Mouse (Mus musculus): ENCODE measurements around the gene Riiad1. TPM values are rescaled to one million over a fixed set of nuclear protein-coding genes. Genes with fewer than 3 reads are reported as not detected.

The Riiad1 gene
- polyA plus RNA-seq, 1 experiment from 2014 or later: 12.9 TPM

- Histone ChIP-seq H3K4me2 (replicated peaks) (peak overlapping the region; percentile 47), H3K9ac (no peak overlapping the region), H3K9me3 (0 out of 2 replicates have a peak, but pooled peaks cover 3% of the 10 kb centered on the region), H3K36me3 (no peaks in the 10 kb centered on the region), H3K27me3 (replicated peaks) (no peaks in the 10 kb centered on the region; the same call in 1 of the 2 replicates), H3K27ac (no peak overlapping the region), H3K4me1 (no peaks in the 10 kb centered on the region), H3K4me3 (peak overlapping the region; percentile 13; the same call in 1 of the 2 replicates)
- ATAC-seq (ENCODE audit: low FRiP score, low read depth): peak; percentile 88
- 2% methylated on average over 12 of the region's 12 CpGs for WGBS
Observed at GRCm38 (mm10) chr3:94456529-94457000, 23.6 kb downstream of the Riiad1 start.

GRCm38 (mm10) chr3:94449377-94449776 is 30.8 kb downstream of the Riiad1 start:
- 91% methylated on average over 2 of the region's 2 CpGs for WGBS
- peaks cover 50% of the 10 kb centered on the region for H3K36me3 ChIP-seq
- no peaks in the 10 kb centered on the region for H3K9me3 ChIP-seq
- no peak for ATAC-seq (ENCODE audit: low FRiP score, low read depth)
- H3K27ac ChIP-seq: no peak overlapping the region
- no peak overlapping the region for H3K4me2 ChIP-seq (replicated peaks)
- H3K9ac ChIP-seq: no peak overlapping the region
- no peak overlapping the region for H3K4me3 ChIP-seq
- H3K4me1 ChIP-seq: peaks cover 3% of the 10 kb centered on the region
- H3K27me3 ChIP-seq (replicated peaks): no peaks in the 10 kb centered on the region

- ATAC-seq (ENCODE audit: low FRiP score, low read depth): peak; percentile 63
- 0 out of 2 replicates have a peak within 1 kb of the TSS, but pooled peaks have one; percentile 46 for H3K27ac ChIP-seq
- peak within 1 kb of the TSS; percentile 95 for H3K4me3 ChIP-seq
- H3K36me3 ChIP-seq: peaks cover 40% of the 10 kb centered on the region
- peaks cover 10% of the 10 kb centered on the region for H3K4me1 ChIP-seq
- peak within 1 kb of the TSS; percentile 91 for H3K4me2 ChIP-seq (replicated peaks)
- 1% methylated on average over 24 of the region's 24 CpGs for WGBS
- peak within 1 kb of the TSS; percentile 89 for H3K9ac ChIP-seq
- no peaks in the 10 kb centered on the region for H3K27me3 ChIP-seq (replicated peaks)
- H3K9me3 ChIP-seq: no peaks in the 10 kb centered on the region
Observed at GRCm38 (mm10) chr3:94443597-94443964, 36.6 kb downstream of the Riiad1 start, which contains the start of gene Oaz3. Gene Oaz3, minus strand, starts transcription at chr3:94443915.

DNA sequence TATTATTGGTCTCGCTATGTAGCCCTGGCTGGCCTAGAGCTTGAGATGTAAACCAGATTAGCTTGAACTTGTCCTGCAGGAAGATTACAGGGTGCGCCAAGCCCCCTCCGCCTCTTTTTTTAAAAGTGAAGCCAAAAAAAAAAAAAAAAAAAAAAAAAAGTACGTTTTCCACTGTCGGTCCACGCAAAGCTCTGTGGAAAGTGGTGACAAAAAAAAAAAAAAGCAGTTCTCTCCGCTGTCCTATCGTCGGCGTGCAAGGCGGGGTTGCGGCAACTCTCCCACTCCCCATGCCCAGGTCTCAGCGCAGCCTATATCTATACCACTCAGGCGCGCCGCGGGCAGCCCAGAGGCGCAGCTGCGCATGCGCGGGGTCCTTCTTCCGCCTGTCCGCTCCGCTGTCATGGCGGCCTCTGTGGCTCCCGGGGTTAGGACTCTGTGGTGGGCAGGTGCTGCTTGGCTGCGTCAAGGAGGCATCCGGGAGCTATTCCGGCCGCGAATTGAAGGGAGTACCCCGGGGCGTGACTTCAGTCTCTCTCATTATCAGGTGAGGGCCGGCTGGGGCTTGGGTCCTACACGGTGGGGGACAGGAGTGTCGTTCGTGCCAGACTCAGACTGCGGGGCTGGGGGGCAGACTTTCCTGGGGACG is 37.1 kb downstream of the Riiad1 start, which contains the start of gene Mrpl9:
Mrpl9 (plus strand) TSS at position 368 of the 646 bp plus-strand sequence.
- WGBS: 1% methylated on average over 39 of the region's 39 CpGs
- H3K27ac ChIP-seq: 0 out of 2 replicates have a peak within 1 kb of the TSS, but pooled peaks have one; percentile 46

DNA sequence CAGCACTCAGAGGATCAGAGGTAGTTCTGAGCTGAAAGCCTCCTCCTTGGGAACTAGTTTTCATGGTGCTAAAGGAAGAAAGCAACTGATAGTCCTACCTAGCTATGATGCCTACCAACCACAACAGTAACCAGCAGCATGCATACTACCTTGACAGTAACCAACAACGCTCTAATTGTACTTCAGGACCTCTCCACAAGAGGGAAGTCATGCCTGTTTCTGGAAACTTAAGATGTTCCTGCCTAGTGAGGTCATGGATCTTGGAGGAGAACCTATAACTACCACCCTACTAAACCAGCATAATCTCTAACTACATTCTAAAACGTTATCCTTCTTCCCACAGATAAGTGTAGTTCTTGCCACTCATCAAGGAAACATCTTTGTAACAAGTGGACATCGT is 39.0 kb downstream of the Riiad1 start:
- H3K9me3 ChIP-seq: no peaks in the 10 kb centered on the region
- H3K4me2 ChIP-seq (replicated peaks): no peak overlapping the region
- peaks cover 18% of the 10 kb centered on the region for H3K36me3 ChIP-seq
- 35% methylated on average over 3 of the region's 3 CpGs for WGBS
- H3K27me3 ChIP-seq (replicated peaks): no peaks in the 10 kb centered on the region
- ATAC-seq (ENCODE audit: low FRiP score, low read depth): no peak
- no peak overlapping the region for H3K27ac ChIP-seq
- no peak overlapping the region for H3K4me3 ChIP-seq
- peaks cover 10% of the 10 kb centered on the region for H3K4me1 ChIP-seq
- H3K9ac ChIP-seq: no peak overlapping the region

More for the DNA sequence above, 37.1 kb downstream of the Riiad1 start, which contains the start of gene Mrpl9:
- Histone ChIP-seq H3K36me3 (peaks cover 36% of the 10 kb centered on the region), H3K4me1 (peaks cover 10% of the 10 kb centered on the region), H3K9ac (peak within 1 kb of the TSS; percentile 89), H3K4me2 (replicated peaks) (peak within 1 kb of the TSS; percentile 91), H3K27me3 (replicated peaks) (no peaks in the 10 kb centered on the region), H3K4me3 (peak within 1 kb of the TSS; percentile 95), H3K9me3 (no peaks in the 10 kb centered on the region)
- ATAC-seq (ENCODE audit: low FRiP score, low read depth): peak; percentile 97

DNA sequence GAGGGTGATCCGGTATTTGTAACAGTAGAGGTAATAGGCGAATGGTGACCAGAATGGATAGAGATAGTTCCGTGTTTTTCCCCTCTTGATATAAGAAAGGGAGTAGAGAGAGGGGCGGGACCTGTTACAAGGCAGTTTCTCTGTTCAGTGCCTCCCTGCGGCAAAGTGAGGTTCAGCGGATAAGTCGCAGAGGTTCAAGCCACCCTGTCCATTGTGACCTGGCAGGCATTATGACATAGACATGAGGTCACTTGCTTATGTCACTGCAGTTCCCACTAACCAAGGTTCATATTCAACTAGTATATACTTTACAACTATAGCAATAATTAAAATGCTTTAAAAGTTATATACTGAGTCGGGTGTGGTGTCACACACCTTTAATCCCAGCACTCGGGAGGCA is 43.7 kb downstream of the Riiad1 start:
- Histone ChIP-seq H3K9ac (no peak overlapping the region), H3K4me3 (no peak overlapping the region), H3K27ac (no peak overlapping the region), H3K9me3 (no peaks in the 10 kb centered on the region), H3K4me1 (no peaks in the 10 kb centered on the region), H3K36me3 (no peaks in the 10 kb centered on the region; the same call in 1 of the 2 replicates), H3K27me3 (replicated peaks) (no peaks in the 10 kb centered on the region), H3K4me2 (replicated peaks) (no peak overlapping the region)
- ATAC-seq (ENCODE audit: low FRiP score, low read depth): no peak
- 84% methylated on average over 9 of the region's 9 CpGs for WGBS

DNA sequence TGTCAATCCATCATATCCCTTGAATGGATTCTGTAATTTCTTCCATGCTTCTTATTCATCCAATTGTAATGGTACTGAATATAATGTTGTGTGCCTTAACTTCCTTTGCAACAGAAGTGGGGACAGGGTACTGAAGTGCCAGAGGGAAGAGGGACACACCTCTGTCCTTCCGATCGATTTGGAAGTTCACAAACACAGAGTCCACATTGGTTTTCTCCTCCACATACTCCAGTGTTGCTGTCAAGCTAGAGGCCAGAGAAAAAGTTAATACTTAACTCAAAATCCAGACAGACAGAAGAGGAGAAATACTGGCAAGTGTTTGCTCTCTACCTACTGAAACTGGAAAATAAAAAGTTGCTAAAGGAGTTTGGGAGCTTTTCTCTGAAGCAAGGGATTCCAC is 45.8 kb downstream of the Riiad1 start:
- H3K4me3 ChIP-seq: no peak overlapping the region
- H3K36me3 ChIP-seq: peaks cover 4% of the 10 kb centered on the region; the same call in 1 of the 2 replicates
- no peak for ATAC-seq (ENCODE audit: low FRiP score, low read depth)
- H3K4me2 ChIP-seq (replicated peaks): no peak overlapping the region
- no peaks in the 10 kb centered on the region for H3K4me1 ChIP-seq
- H3K27ac ChIP-seq: no peak overlapping the region
- no peak overlapping the region for H3K9ac ChIP-seq
- WGBS: 88% methylated on average over 2 of the region's 2 CpGs
- H3K9me3 ChIP-seq: no peaks in the 10 kb centered on the region
- no peaks in the 10 kb centered on the region for H3K27me3 ChIP-seq (replicated peaks)

DNA sequence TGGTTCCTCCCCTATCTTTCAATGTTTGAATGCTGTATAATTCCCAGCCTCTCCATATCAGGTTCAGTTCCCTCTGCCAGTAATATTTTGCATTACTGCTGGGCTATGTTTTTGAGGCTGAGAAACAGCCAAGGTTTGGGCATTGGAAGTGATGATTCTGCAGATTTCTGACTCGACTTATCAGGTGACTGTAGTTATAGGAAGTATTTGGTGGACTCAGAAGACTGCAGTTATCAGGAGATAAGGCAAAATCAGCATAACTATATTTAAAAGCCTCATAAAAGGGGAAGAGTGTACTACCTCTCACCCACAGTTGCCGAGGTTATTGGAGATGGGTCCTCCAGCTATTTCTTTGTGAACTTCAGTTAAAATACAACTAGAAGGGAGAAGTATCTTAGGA is 49.2 kb downstream of the Riiad1 start:
- no peak overlapping the region for H3K4me2 ChIP-seq (replicated peaks)
- peaks cover 15% of the 10 kb centered on the region; the same call in 1 of the 2 replicates for H3K36me3 ChIP-seq
- H3K9me3 ChIP-seq: no peaks in the 10 kb centered on the region
- H3K27ac ChIP-seq: no peak overlapping the region
- no peak overlapping the region for H3K4me3 ChIP-seq
- no peak for ATAC-seq (ENCODE audit: low FRiP score, low read depth)
- no peak overlapping the region for H3K9ac ChIP-seq
- H3K27me3 ChIP-seq (replicated peaks): no peaks in the 10 kb centered on the region
- H3K4me1 ChIP-seq: no peaks in the 10 kb centered on the region
- 88% methylated on average over 2 of the region's 2 CpGs for WGBS

Other genes with a start within 250 kb of the Riiad1 start
- gene Gm4778, start 216.3 kb downstream of the Riiad1 start, polyA plus RNA-seq (2016; fragmentation: Nextera tagmentation; extraction: Ambion mirVana): not detected in 2 replicates
- 19.2 and 20.9 TPM in 2 replicates for gene Them4, start 170.3 kb downstream of the Riiad1 start, polyA plus RNA-seq (2016; fragmentation: Nextera tagmentation; extraction: Ambion mirVana)
- gene Them5, start 138.2 kb downstream of the Riiad1 start, polyA plus RNA-seq (2016; fragmentation: Nextera tagmentation; extraction: Ambion mirVana): not detected in 2 replicates
- gene C2cd4d, start 117.9 kb downstream of the Riiad1 start, polyA plus RNA-seq (2016; fragmentation: Nextera tagmentation; extraction: Ambion mirVana): 2.4 and 3.1 TPM in 2 replicates
- gene Rorc, start 107.5 kb downstream of the Riiad1 start, polyA plus RNA-seq (2016; fragmentation: Nextera tagmentation; extraction: Ambion mirVana): 0.20 TPM in 2 replicates
- 0.29 and 0.51 TPM in 2 replicates for gene Lingo4, start 81.8 kb downstream of the Riiad1 start, polyA plus RNA-seq (2016; fragmentation: Nextera tagmentation; extraction: Ambion mirVana)
- gene Tdrkh, start 67.1 kb downstream of the Riiad1 start, polyA plus RNA-seq (2016; fragmentation: Nextera tagmentation; extraction: Ambion mirVana): 47.3 and 55.5 TPM in 2 replicates
- gene Mrpl9, start 37.0 kb downstream of the Riiad1 start, polyA plus RNA-seq (2016; fragmentation: Nextera tagmentation; extraction: Ambion mirVana): 65.1 and 67.6 TPM in 2 replicates
- 0.81 and 0.96 TPM in 2 replicates for gene Oaz3, start 36.4 kb downstream of the Riiad1 start, polyA plus RNA-seq (2016; fragmentation: Nextera tagmentation; extraction: Ambion mirVana)
- gene Celf3, start 2.0 kb downstream of the Riiad1 start, polyA plus RNA-seq (2016; fragmentation: Nextera tagmentation; extraction: Ambion mirVana): 204 and 222 TPM in 2 replicates
- gene Snx27, start 102.4 kb upstream of the Riiad1 start, polyA plus RNA-seq (2016; fragmentation: Nextera tagmentation; extraction: Ambion mirVana): 66.5 and 66.9 TPM in 2 replicates
- gene Gm10972, start 162.8 kb upstream of the Riiad1 start, polyA plus RNA-seq (2016; fragmentation: Nextera tagmentation; extraction: Ambion mirVana): not detected in 2 replicates
- 2.9 and 3.5 TPM in 2 replicates for gene Tuft1, start 178.5 kb upstream of the Riiad1 start, polyA plus RNA-seq (2016; fragmentation: Nextera tagmentation; extraction: Ambion mirVana)
- gene Selenbp2, start 213.2 kb upstream of the Riiad1 start, polyA plus RNA-seq (2016; fragmentation: Nextera tagmentation; extraction: Ambion mirVana): not detected in 2 replicates

All from neural tube, embryonic 12.5 days (tissue).